Mouse (Mus musculus): ENCODE data around the gene Fam171a2. TPM values are rescaled to one million over a fixed set of nuclear protein-coding genes. Genes with fewer than 3 reads are reported as not detected.
A peak's percentile ranks its signal among the peaks of the same experiment; 100 is the strongest.

Gene Fam171a2
- polyA plus RNA-seq, 1 experiment: 22.8 TPM

DNA sequence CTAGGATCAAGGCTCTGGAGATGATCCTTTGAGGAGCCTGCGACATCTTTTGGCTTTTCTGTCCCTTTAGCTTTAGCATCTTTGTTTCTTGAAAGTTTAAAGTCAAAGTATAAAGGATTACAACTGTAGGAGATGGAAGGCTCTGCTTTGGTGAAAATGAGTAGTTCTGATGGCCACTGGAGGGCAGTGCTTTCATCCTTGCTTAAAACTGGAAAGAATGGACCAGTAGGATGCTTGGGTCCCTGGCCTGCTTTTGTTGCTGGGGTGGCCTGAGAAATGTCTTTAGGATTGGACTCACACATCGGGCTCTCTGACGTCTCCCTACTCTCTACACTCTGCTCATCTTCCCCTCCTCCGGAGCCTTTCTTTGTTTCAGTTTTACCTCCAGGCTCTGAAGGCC lies 33.4 kb upstream of the Fam171a2 start:
- 93% methylated on average over 4 of the region's 4 CpGs for WGBS
- DNase-seq: no peak
- H3K4me1 ChIP-seq (ENCODE audit: control insufficient read depth, insufficient read depth, low read length): no peaks in the 10 kb centered on the region
- TF ChIP-seq POLR2A (IDR thresholded peaks at IDR 0.05; ENCODE audit: borderline replicate concordance, extremely low read depth, low read depth, low read length) (no peak), CTCF (IDR thresholded peaks at IDR 0.05; ENCODE audit: insufficient read depth, low read length) (no peak)
- H3K4me3 ChIP-seq (replicated peaks; ENCODE audit: extremely low read depth, low read depth, low read length): no peak overlapping the region

- TF ChIP-seq CTCF (IDR thresholded peaks at IDR 0.05; ENCODE audit: insufficient read depth, low read length) (no peak), POLR2A (IDR thresholded peaks at IDR 0.05; ENCODE audit: borderline replicate concordance, extremely low read depth, low read depth, low read length) (no peak)
- Histone ChIP-seq H3K4me3 (replicated peaks; ENCODE audit: extremely low read depth, low read depth, low read length) (no peak overlapping the region), H3K4me1 (ENCODE audit: control insufficient read depth, insufficient read depth, low read length) (no peaks in the 10 kb centered on the region)
- DNase-seq: no peak
- WGBS: 94% methylated on average over 15 of the region's 15 CpGs
Observed at GRCm38 (mm10) chr11:102480111-102480510, 32.6 kb upstream of the Fam171a2 start.

GRCm38 (mm10) chr11:102479581-102479980 lies 32.1 kb upstream of the Fam171a2 start:
- H3K4me3 ChIP-seq (replicated peaks; ENCODE audit: extremely low read depth, low read depth, low read length): no peak overlapping the region
- TF ChIP-seq POLR2A (IDR thresholded peaks at IDR 0.05; ENCODE audit: borderline replicate concordance, extremely low read depth, low read depth, low read length): no peak
- TF ChIP-seq CTCF (IDR thresholded peaks at IDR 0.05; ENCODE audit: insufficient read depth, low read length): no peak
- WGBS: 94% methylated on average over 23 of the region's 23 CpGs
- no peaks in the 10 kb centered on the region for H3K4me1 ChIP-seq (ENCODE audit: control insufficient read depth, insufficient read depth, low read length)
- no peak for DNase-seq

GRCm38 (mm10) chr11:102478671-102479070 lies 31.2 kb upstream of the Fam171a2 start:
- no peak for DNase-seq
- Histone ChIP-seq H3K4me1 (ENCODE audit: control insufficient read depth, insufficient read depth, low read length) (no peaks in the 10 kb centered on the region), H3K4me3 (replicated peaks; ENCODE audit: extremely low read depth, low read depth, low read length) (no peak overlapping the region)
- TF ChIP-seq CTCF (IDR thresholded peaks at IDR 0.05; ENCODE audit: insufficient read depth, low read length): no peak
- no peak for TF ChIP-seq POLR2A (IDR thresholded peaks at IDR 0.05; ENCODE audit: borderline replicate concordance, extremely low read depth, low read depth, low read length)
- 85% methylated on average over 3 of the region's 3 CpGs for WGBS

DNA sequence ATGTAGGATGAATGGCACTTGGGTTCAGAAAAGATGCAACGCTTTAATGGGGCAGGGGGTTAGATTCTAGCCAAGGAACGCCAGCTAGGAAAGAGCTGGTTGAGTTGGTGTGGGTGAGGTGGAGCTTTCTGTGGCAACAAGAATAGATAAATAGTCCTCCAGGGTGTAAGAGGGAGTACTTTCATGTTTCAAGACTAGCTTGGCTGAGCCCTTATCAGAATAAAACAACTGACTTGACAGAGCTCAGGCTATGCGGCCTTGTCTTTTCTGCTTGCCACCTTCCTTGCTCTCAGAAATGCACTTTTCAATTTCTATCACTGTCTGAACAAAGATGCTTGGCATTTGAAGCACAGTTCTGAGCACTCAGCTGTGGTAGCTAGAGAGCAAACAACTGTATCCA lies 27.5 kb upstream of the Fam171a2 start:
- DNase-seq: no peak
- no peak for TF ChIP-seq CTCF (IDR thresholded peaks at IDR 0.05; ENCODE audit: insufficient read depth, low read length)
- TF ChIP-seq POLR2A (IDR thresholded peaks at IDR 0.05; ENCODE audit: borderline replicate concordance, extremely low read depth, low read depth, low read length): no peak
- Histone ChIP-seq H3K4me3 (replicated peaks; ENCODE audit: extremely low read depth, low read depth, low read length) (no peak overlapping the region), H3K4me1 (ENCODE audit: control insufficient read depth, insufficient read depth, low read length) (no peaks in the 10 kb centered on the region)
- WGBS: 89% methylated on average over 3 of the region's 3 CpGs

GRCm38 (mm10) chr11:102469648-102470357 lies 22.3 kb upstream of the Fam171a2 start, which contains the start of gene Itga2b:
Gene Itga2b (minus strand): TSS chr11:102470122.
- WGBS: 41% methylated on average over 11 of the region's 11 CpGs
- no peak for TF ChIP-seq POLR2A (IDR thresholded peaks at IDR 0.05; ENCODE audit: borderline replicate concordance, extremely low read depth, low read depth, low read length)
- no peak for TF ChIP-seq CTCF (IDR thresholded peaks at IDR 0.05; ENCODE audit: insufficient read depth, low read length)
- Histone ChIP-seq H3K4me3 (replicated peaks; ENCODE audit: extremely low read depth, low read depth, low read length) (no peak within 1 kb of the TSS), H3K4me1 (ENCODE audit: control insufficient read depth, insufficient read depth, low read length) (peaks cover 4% of the 10 kb centered on the region; the same call in 1 of the 2 replicates)
- DNase-seq: no peak

GRCm38 (mm10) chr11:102467041-102467631 lies 19.7 kb upstream of the Fam171a2 start:
- peak; percentile 98 for DNase-seq
- WGBS: under 1% methylated on average over 37 of the region's 37 CpGs
- peaks cover 4% of the 10 kb centered on the region; the same call in 1 of the 2 replicates for H3K4me1 ChIP-seq (ENCODE audit: control insufficient read depth, insufficient read depth, low read length)
- H3K4me3 ChIP-seq (replicated peaks; ENCODE audit: extremely low read depth, low read depth, low read length): peak overlapping the region; percentile 67
- TF ChIP-seq CTCF (IDR thresholded peaks at IDR 0.05; ENCODE audit: insufficient read depth, low read length): no peak
- TF ChIP-seq POLR2A (IDR thresholded peaks at IDR 0.05; ENCODE audit: borderline replicate concordance, extremely low read depth, low read depth, low read length): peak; percentile 41; the same call in 1 of the 2 replicates

GRCm38 (mm10) chr11:102465713-102466436 lies 18.4 kb upstream of the Fam171a2 start:
- TF ChIP-seq CTCF (IDR thresholded peaks at IDR 0.05; ENCODE audit: insufficient read depth, low read length): no peak
- peak; percentile 50 for DNase-seq
- Histone ChIP-seq H3K4me1 (ENCODE audit: control insufficient read depth, insufficient read depth, low read length) (peaks cover 4% of the 10 kb centered on the region; the same call in 1 of the 2 replicates), H3K4me3 (replicated peaks; ENCODE audit: extremely low read depth, low read depth, low read length) (no peak overlapping the region)
- 22% methylated on average over 26 of the region's 26 CpGs for WGBS

- no peak for DNase-seq
- Histone ChIP-seq H3K4me1 (ENCODE audit: control insufficient read depth, insufficient read depth, low read length) (peaks cover 4% of the 10 kb centered on the region; the same call in 1 of the 2 replicates), H3K4me3 (replicated peaks; ENCODE audit: extremely low read depth, low read depth, low read length) (no peak overlapping the region)
- TF ChIP-seq CTCF (IDR thresholded peaks at IDR 0.05; ENCODE audit: insufficient read depth, low read length) (no peak), POLR2A (IDR thresholded peaks at IDR 0.05; ENCODE audit: borderline replicate concordance, extremely low read depth, low read depth, low read length) (no peak)
- 95% methylated on average over 6 of the region's 6 CpGs for WGBS
Observed at GRCm38 (mm10) chr11:102464901-102465300, 17.4 kb upstream of the Fam171a2 start.
